Mouse (Mus musculus) cortical plate, adult 2 months (tissue): ENCODE data around the gene Cryba4. TPM values are rescaled to one million over a fixed set of nuclear protein-coding genes. Genes with fewer than 3 reads are reported as not detected.

Experiments used
- H3K27ac ChIP-seq: fragments of 200-500 bp; 2 replicates; pipeline ENCODE4 v1.5.1; 2012; ENCODE audit warnings: low read length, control low read depth, inconsistent platforms; ENCODE audit not compliant: insufficient read depth
- H3K4me1 ChIP-seq: fragments of 200-500 bp; 2 replicates; pipeline ENCODE4 v1.6.1; 2011; ENCODE audit warnings: low read length; ENCODE audit not compliant: control insufficient read depth, insufficient read depth
- H3K4me3 ChIP-seq: fragments of 200-500 bp; 2 replicates; pipeline ENCODE4 v1.5.1; 2011; ENCODE audit warnings: mild to moderate bottlenecking, low read length, control low read depth; ENCODE audit not compliant: insufficient read depth
- CTCF ChIP-seq: fragments of 200-500 bp; IDR thresholded peaks from 2 replicates; pipeline ENCODE4 v1.5.1; 2011; ENCODE audit warnings: mild to moderate bottlenecking, control low read depth, low read length; ENCODE audit not compliant: insufficient read depth; ENCODE audit errors: extremely low read depth
- POLR2A ChIP-seq: fragments of 200-500 bp; IDR thresholded peaks from 2 replicates; pipeline ENCODE4 v1.6.1; 2011; ENCODE audit warnings: mild to moderate bottlenecking, low read length, control low read depth; ENCODE audit not compliant: insufficient read depth; ENCODE audit errors: extremely low read depth
- polyA plus RNA-seq: library from polyadenylated mRNA; depleted of rRNA; stranded (reverse); fragments of >200 nt; gene quantifications from 2 replicates; pipeline ENCODE4 v1.2.3, GENCODE M21; 2012

The Cryba4 gene
- polyA plus RNA-seq, 1 experiment: 2.2 TPM

DNA sequence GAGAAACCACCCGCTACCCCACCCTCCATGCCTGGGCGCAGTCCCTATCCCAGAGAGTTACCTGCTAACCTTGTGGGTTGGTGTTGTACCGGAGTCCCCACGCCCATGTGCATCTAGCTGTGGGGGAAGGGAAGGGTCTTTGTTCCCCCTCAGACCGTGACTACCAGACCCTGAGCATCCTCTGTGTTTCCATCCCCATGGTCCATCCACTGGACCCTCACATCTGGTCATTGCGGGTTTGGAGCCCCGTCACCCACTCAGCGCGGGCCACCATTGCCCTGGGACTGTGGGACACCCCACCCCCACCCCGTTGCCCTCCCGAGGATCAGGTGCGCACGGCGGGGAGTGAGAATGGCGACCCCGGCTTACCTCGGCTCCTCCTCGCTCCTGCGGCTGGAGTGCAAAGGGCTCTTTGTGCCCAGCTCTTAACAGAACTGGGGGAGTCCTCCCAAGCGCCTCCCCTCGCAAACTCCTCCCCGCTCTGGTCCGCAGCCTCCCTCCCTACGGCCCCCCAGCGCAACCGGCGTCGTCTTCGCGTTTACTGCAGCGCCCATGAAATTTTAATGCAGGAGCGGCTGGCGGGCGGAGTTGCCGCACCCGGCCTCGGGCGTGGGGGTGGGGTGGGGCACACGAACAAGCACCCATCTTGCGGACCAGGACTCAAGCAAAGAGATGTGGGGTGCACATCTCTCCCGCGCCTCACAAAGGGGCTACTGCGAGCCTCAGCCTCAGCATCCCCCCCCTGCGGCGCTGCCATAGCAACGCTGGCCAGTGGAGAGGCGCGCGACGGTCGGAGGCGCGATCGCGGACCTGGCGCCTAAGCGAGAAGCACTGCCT is 23.9 kb downstream of the Cryba4 start:
- H3K4me1 ChIP-seq: peaks cover 7% of the 10 kb centered on the region
- TF ChIP-seq POLR2A: peak; percentile 71; the same call in 1 of the 2 replicates
- no peak for TF ChIP-seq CTCF
- peak overlapping the region; percentile 45 for H3K27ac ChIP-seq
- H3K4me3 ChIP-seq: peak overlapping the region; percentile 94

DNA sequence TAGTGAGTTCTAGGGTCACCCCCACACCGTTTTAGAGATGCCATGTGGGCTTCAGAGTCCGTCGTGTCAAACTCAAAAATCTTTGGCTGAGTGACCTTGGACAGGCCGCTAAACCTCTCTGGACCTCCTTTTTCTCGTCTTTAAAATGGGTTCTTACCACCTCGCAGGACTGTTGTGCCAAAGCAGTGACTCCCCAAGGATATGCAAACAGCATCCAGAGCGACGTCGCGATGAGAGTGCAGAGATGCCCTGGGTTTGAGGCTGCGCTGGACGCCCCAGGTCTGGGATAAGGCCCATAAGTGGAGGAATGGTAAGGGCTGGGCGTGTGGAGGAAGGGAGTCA is 24.4 kb downstream of the Cryba4 start:
- Histone ChIP-seq H3K4me3 (peak overlapping the region; percentile 94), H3K27ac (peak overlapping the region; percentile 45; the same call in 1 of the 2 replicates), H3K4me1 (peaks cover 7% of the 10 kb centered on the region)
- TF ChIP-seq POLR2A (no peak), CTCF (no peak)

DNA sequence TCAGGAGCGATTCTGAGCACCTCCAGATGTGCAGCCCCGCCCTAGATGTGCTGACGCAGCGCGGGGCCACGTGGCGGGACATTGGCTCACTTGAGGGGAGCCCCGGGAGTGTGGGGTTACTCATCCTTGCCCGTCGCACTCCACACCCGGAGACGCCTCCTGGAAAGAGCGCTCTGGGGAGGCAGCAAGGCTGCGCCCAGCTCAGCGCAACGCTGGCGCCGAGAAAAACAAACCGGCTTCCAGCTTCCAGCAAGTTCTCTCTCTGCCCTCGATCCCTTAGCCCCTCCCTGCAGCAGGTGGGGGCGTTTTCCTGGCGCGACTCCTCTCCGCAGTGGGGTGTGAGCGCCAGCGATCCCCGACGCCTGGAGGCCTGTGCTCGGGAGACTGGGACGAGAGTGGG is 25.0 kb downstream of the Cryba4 start:
- Histone ChIP-seq H3K27ac (no peak overlapping the region), H3K4me1 (peaks cover 7% of the 10 kb centered on the region), H3K4me3 (peak overlapping the region; percentile 94)
- TF ChIP-seq CTCF: no peak
- TF ChIP-seq POLR2A: peak; percentile 50; the same call in 1 of the 2 replicates

DNA sequence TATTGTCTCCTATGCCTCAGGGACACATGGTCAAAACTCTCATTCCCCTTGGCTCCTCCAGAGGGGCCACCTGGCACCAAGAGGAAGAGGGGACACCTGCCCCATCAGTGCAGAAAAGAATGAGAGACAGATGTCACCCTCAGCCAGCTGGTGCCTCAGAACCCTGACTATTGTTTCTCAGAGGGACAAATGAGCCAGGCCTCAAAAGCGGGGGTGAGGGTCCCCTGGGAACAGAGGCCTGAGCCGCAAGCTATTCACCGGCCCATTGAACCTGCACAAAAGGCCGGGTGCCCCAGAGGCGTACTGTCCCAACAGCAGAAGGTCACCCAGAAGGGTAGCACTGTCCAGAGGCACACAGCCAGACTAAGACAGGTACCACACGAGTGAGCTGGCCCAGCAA is 26.7 kb downstream of the Cryba4 start:
- Histone ChIP-seq H3K4me3 (peak overlapping the region; percentile 5; the same call in 1 of the 2 replicates), H3K27ac (no peak overlapping the region), H3K4me1 (peaks cover 7% of the 10 kb centered on the region)
- TF ChIP-seq POLR2A: no peak
- no peak for TF ChIP-seq CTCF

DNA sequence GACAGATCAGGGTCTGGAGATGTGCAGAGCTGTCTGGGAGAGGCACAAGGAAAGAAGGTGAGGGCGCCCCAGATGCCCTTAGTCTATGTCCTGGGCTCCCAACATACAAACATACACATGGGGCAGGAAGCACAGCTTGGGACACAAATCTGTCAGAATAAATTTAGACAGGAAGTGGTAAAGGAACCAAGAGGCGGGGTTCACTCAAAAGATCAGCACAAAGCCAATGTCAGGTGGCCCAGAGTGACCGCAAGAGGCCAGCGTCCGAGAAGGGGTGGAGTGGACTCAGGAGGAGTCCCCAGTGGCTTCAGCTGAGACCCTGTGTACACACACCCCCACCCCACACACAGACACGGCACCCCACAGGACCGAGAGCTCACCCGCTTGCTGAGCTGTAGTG is 32.1 kb downstream of the Cryba4 start:
- peaks cover 2% of the 10 kb centered on the region; the same call in 1 of the 2 replicates for H3K4me1 ChIP-seq
- TF ChIP-seq CTCF (no peak), POLR2A (no peak)
- H3K4me3 ChIP-seq: no peak overlapping the region
- no peak overlapping the region for H3K27ac ChIP-seq

DNA sequence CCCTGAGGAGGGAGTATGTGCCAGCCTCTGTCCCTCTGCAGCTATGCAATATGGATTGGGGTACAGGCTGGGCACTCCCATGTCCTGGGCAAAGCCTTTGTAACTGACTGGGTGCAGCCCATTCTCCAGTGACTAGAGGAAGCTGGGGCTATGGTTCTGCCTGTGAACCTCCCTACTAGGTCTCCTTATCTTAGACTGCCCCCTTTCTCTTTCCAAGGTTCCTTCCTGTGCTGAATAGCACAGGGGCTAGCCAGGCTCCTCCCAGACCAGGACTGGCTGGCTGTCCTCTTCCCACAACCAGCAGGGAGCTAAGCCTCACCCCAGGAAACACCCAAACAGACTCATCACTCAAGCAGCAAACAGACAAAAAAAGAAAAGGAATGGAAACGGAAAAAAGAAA is 32.9 kb downstream of the Cryba4 start:
- H3K27ac ChIP-seq: no peak overlapping the region
- H3K4me1 ChIP-seq: no peaks in the 10 kb centered on the region
- H3K4me3 ChIP-seq: no peak overlapping the region
- TF ChIP-seq CTCF (no peak), POLR2A (no peak)

DNA sequence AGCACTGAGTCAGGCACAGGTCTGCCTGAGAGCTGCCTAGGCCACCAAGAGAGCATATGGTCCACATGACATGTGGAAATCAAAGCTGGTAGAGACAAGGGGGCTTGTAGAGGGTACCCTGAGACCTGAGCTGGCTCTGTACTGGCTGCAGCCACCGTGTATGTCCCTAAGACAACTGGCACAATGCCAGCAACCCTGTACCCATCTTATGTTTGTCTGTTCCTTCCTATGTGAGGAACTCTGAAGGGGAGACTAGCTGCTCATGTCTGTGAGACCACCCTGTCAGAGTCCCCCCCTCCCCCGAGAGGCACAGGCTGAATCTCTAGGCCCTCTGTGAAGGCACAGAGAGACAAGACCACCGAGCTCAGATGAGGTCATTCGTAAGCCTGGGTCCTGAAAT is 33.6 kb downstream of the Cryba4 start:
- Histone ChIP-seq H3K4me3 (no peak overlapping the region), H3K4me1 (no peaks in the 10 kb centered on the region), H3K27ac (no peak overlapping the region)

DNA sequence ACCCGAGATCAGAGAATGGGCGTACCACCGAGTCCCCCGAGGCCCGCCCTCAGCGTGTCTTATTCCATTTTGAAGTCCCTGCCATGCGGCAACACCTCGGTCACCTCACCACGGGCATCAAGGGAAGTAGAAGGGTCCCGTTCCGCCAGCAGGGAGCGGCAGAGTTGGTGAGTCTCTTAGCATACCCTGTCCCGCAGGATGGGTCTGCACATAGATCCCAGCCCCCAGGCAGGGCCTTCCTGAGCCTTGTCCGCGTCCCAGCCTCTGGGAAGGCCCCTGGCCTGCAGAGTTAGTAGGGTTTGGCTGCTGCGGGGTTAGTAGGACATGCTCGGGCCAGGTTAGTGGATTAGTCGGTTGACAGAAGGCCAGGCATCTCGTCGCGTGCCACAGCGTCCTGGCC is 35.3 kb downstream of the Cryba4 start:
- Histone ChIP-seq H3K27ac (no peak overlapping the region), H3K4me1 (no peaks in the 10 kb centered on the region), H3K4me3 (no peak overlapping the region)
- no peak for TF ChIP-seq CTCF
- TF ChIP-seq POLR2A: no peak

More for the DNA sequence above, 33.6 kb downstream of the Cryba4 start:
- TF ChIP-seq POLR2A (no peak), CTCF (no peak)

DNA sequence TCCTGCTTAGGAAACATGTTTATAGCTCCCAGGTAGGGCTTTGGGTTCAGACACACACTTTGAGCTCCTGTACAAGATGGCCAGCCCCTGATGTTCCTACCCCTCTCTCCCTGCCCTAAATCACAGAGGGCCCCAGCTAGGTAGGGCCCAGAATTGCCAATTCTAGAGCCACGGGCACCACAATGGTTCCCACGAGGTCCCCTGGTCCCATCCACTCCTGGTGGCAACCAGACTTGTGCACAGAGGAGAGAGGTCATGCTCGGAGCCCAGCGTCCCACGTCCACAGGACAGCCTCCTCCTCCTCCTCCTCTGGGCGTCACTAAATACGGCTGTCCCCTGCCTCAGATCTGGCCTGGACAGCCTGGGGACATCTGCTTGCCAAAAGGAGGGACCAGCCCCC is 36.0 kb downstream of the Cryba4 start:
- Histone ChIP-seq H3K27ac (no peak overlapping the region), H3K4me3 (no peak overlapping the region)

DNA sequence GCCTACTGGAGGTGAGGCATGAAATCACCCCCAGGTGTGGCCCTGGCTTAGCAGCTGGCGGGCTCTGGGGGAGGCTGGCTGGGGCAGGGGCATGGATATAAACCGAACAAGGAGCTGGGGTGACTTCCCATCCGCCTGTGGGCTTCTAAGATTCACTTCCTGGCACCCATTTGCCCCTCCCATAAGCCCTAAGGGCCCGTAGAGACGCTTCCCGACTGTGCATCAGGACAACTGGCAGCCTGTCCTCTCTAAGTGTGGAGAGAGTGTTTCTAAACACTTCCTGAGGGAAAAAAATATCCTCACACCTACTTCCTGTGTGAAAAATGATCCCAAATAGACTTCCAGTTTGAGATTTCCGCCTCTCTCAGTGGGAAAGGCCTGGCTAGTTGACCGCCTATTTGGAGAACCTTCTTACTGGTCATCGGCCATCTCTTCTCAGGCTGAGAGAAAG is 36.5 kb downstream of the Cryba4 start:
- Histone ChIP-seq H3K4me3 (no peak overlapping the region), H3K27ac (no peak overlapping the region), H3K4me1 (no peaks in the 10 kb centered on the region)
- TF ChIP-seq POLR2A (peak; percentile 49; the same call in 1 of the 2 replicates), CTCF (no peak)

More for the DNA sequence above, 36.0 kb downstream of the Cryba4 start:
- H3K4me1 ChIP-seq: no peaks in the 10 kb centered on the region
- TF ChIP-seq CTCF: no peak
- no peak for TF ChIP-seq POLR2A
